Mouse (Mus musculus) retina, postnatal 7 days (tissue): ENCODE measurements at regions not wholly inside any gene's neighbourhood (a gene's known extent, or its start where the extent isn't known, plus 50 kb on each side); places are given as distances from the start of the nearest gene placed in this dataset.

Experiments
- DNase-seq: peaks from one replicate; pipeline ENCODE4 v3.0.0-alpha.2; 2012; ENCODE audit warnings: low read depth, low spot score

GRCm38 (mm10) chr3:35482759-35483158 is 271.1 kb upstream of the Atp11b start:
- DNase-seq: no peak

- DNase-seq: no peak
Measured at GRCm38 (mm10) chr3:35496027-35496824, 257.7 kb upstream of the Atp11b start.

- DNase-seq: no peak
Measured at GRCm38 (mm10) chr3:35510314-35510713, 243.6 kb upstream of the Atp11b start.

GRCm38 (mm10) chr3:35516517-35516916 is 237.4 kb upstream of the Atp11b start:
- DNase-seq: no peak

GRCm38 (mm10) chr3:35520131-35520530 is 233.8 kb upstream of the Atp11b start:
- DNase-seq: no peak

- DNase-seq: no peak
Measured at GRCm38 (mm10) chr3:35547696-35548095, 206.2 kb upstream of the Atp11b start.

GRCm38 (mm10) chr3:35551791-35552190 is 202.1 kb upstream of the Atp11b start:
- no peak for DNase-seq

- DNase-seq: no peak
Measured at GRCm38 (mm10) chr3:35560425-35560824, 193.5 kb upstream of the Atp11b start.

- DNase-seq: peak; percentile 5
Measured at GRCm38 (mm10) chr3:35574402-35574801, 179.5 kb upstream of the Atp11b start.
